Mouse (Mus musculus) cortical plate, adult 2 months (tissue): Measurements from ENCODE around the gene Foxj2.

Experiments used
- CTCF ChIP-seq: fragments of 200-500 bp; IDR thresholded peaks from 2 replicates; pipeline ENCODE4 v1.5.1; 2011; ENCODE audit warnings: mild to moderate bottlenecking, control low read depth, low read length; ENCODE audit not compliant: insufficient read depth; ENCODE audit errors: extremely low read depth
- POLR2A ChIP-seq: fragments of 200-500 bp; IDR thresholded peaks from 2 replicates; pipeline ENCODE4 v1.6.1; 2011; ENCODE audit warnings: mild to moderate bottlenecking, low read length, control low read depth; ENCODE audit not compliant: insufficient read depth; ENCODE audit errors: extremely low read depth

DNA sequence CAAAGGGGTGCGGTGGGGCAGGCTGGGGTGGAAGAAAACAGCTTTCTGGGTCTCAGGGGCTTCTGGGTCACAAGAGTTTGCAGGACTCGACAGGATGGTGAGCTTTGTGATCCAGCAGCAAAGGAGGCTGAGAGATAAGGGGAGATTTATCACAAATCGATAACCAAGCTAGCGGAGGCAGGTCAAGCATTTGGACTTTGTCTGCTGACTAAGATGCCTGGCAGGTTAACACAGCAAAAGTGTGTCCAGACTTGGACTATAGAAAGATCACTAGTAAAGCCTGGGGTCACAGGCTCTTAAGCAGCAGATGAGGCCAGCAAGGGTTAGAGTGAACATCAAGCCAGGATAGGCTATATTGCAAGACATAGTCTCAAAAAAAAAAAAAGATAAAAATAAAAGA, 38.5 kb upstream of the Foxj2 start:
- no peak for TF ChIP-seq CTCF
- no peak for TF ChIP-seq POLR2A
